Mouse (Mus musculus) spleen, adult 2 months (tissue): ENCODE data around the gene Ccdc194. TPM values are rescaled to one million over a fixed set of nuclear protein-coding genes. Genes with fewer than 3 reads are reported as not detected.

Experiments
- DNase-seq, 2 experiments: peaks; one replicate each; pipeline versions ENCODE4 v3.0.0 to v3.0.0-alpha.2; 2012 to 2021; ENCODE audit warnings: low spot score in 2 of 2, low read depth in 1 of 2
- H3K27ac ChIP-seq: fragments of 200-500 bp; 2 replicates; pipeline ENCODE4 v1.5.1; 2012; ENCODE audit warnings: low read length, inconsistent platforms; ENCODE audit not compliant: insufficient read depth
- H3K27me3 ChIP-seq: fragments of 200-500 bp; 2 replicates; pipeline ENCODE4 v1.6.1; 2012; ENCODE audit warnings: mild to moderate bottlenecking, moderate library complexity, low read length, inconsistent platforms; ENCODE audit not compliant: control insufficient read depth, insufficient read depth
- H3K36me3 ChIP-seq: fragments of 200-500 bp; 2 replicates; pipeline ENCODE4 v1.6.1; 2012; ENCODE audit warnings: mild to moderate bottlenecking, low read length, inconsistent platforms; ENCODE audit not compliant: control insufficient read depth, insufficient read depth
- H3K4me1 ChIP-seq: fragments of 200-500 bp; 2 replicates; pipeline ENCODE4 v1.6.1; 2011; ENCODE audit warnings: inconsistent platforms; ENCODE audit not compliant: control insufficient read depth, insufficient read depth, insufficient read length
- H3K4me3 ChIP-seq: fragments of 200-500 bp; 2 replicates; pipeline ENCODE4 v1.5.1; 2011; ENCODE audit warnings: mild to moderate bottlenecking, inconsistent platforms; ENCODE audit not compliant: insufficient read depth, insufficient read length; ENCODE audit errors: extremely low read depth
- CTCF ChIP-seq: fragments of 200-500 bp; IDR thresholded peaks from 2 replicates; pipeline ENCODE4 v1.5.1; 2011; ENCODE audit warnings: mild to moderate bottlenecking, inconsistent platforms; ENCODE audit not compliant: insufficient read depth, insufficient read length, insufficient replicate concordance; ENCODE audit errors: extremely low read depth
- POLR2A ChIP-seq: fragments of 200-500 bp; IDR thresholded peaks from 2 replicates; pipeline ENCODE4 v1.6.1; 2011; ENCODE audit warnings: low read depth, low read length, inconsistent platforms
- WGBS: fragments of 180-500 bp; shearing (Covaris S2); methylation state at CpG from one replicate; pipeline ENCODE4 v1.1.7; 2018; 5-methylcytosine and 5-hydroxymethylcytosine counted together
- polyA plus RNA-seq: library from polyadenylated mRNA; depleted of rRNA; stranded (reverse); fragments of >200 nt; gene quantifications from 2 replicates; pipeline ENCODE4 v1.2.3, GENCODE M21; 2012

The Ccdc194 gene
- polyA plus RNA-seq, 1 experiment: 0.08 TPM

- Histone ChIP-seq H3K4me3 (no peak overlapping the region), H3K36me3 (no peaks in the 10 kb centered on the region), H3K27me3 (no peaks in the 10 kb centered on the region), H3K27ac (peak overlapping the region; percentile 29; the same call in 1 of the 2 replicates), H3K4me1 (no peaks in the 10 kb centered on the region)
- DNase-seq: no peak
- TF ChIP-seq POLR2A: no peak
- TF ChIP-seq CTCF: no peak
- WGBS: 63% methylated on average over 16 of the region's 16 CpGs
Measured at GRCm38 (mm10) chr8:71498816-71499690, 26.5 kb downstream of the Ccdc194 start.

GRCm38 (mm10) chr8:71497881-71498501, 27.5 kb downstream of the Ccdc194 start:
- Histone ChIP-seq H3K27me3 (no peaks in the 10 kb centered on the region), H3K4me3 (no peak overlapping the region), H3K4me1 (no peaks in the 10 kb centered on the region), H3K36me3 (no peaks in the 10 kb centered on the region; the same call in 1 of the 2 replicates), H3K27ac (peak overlapping the region; percentile 29)
- 64% methylated on average over 15 of the region's 15 CpGs for WGBS
- TF ChIP-seq CTCF: no peak
- TF ChIP-seq POLR2A: no peak
- no peak for DNase-seq

GRCm38 (mm10) chr8:71497077-71497645, 28.4 kb downstream of the Ccdc194 start:
- no peak for TF ChIP-seq CTCF
- no peak for TF ChIP-seq POLR2A
- no peaks in the 10 kb centered on the region for H3K27me3 ChIP-seq
- H3K4me3 ChIP-seq: no peak overlapping the region
- H3K4me1 ChIP-seq: no peaks in the 10 kb centered on the region
- WGBS: 96% methylated on average over 1 of the region's 1 CpGs
- peaks cover 6% of the 10 kb centered on the region for H3K36me3 ChIP-seq
- no peak for DNase-seq
- no peak overlapping the region for H3K27ac ChIP-seq

- Histone ChIP-seq H3K4me3 (no peak overlapping the region), H3K27ac (peak overlapping the region; percentile 44; the same call in 1 of the 2 replicates), H3K4me1 (no peaks in the 10 kb centered on the region), H3K27me3 (no peaks in the 10 kb centered on the region), H3K36me3 (peaks cover 12% of the 10 kb centered on the region)
- TF ChIP-seq CTCF (no peak), POLR2A (no peak)
- 84% methylated on average over 11 of the region's 11 CpGs for WGBS
- DNase-seq: peak in 1 of 2 experiments; percentile 31
Measured at GRCm38 (mm10) chr8:71496481-71496880, 29.0 kb downstream of the Ccdc194 start.

- no peak for TF ChIP-seq POLR2A
- no peak for TF ChIP-seq CTCF
- Histone ChIP-seq H3K36me3 (peaks cover 13% of the 10 kb centered on the region), H3K27me3 (no peaks in the 10 kb centered on the region), H3K27ac (0 out of 2 replicates have a peak overlapping the region, but pooled peaks have one; percentile 30), H3K4me1 (no peaks in the 10 kb centered on the region), H3K4me3 (no peak overlapping the region)
- 85% methylated on average over 5 of the region's 5 CpGs for WGBS
- DNase-seq: no peak
Measured at GRCm38 (mm10) chr8:71495811-71496210, 29.7 kb downstream of the Ccdc194 start.

- 32% methylated on average over 16 of the region's 16 CpGs for WGBS
- DNase-seq: peak; percentile 56 to 73
- H3K36me3 ChIP-seq: peaks cover 14% of the 10 kb centered on the region
- peak; percentile 91 for TF ChIP-seq CTCF
- TF ChIP-seq POLR2A: no peak
- no peaks in the 10 kb centered on the region for H3K27me3 ChIP-seq
- H3K4me3 ChIP-seq: no peak overlapping the region
- no peak overlapping the region for H3K27ac ChIP-seq
- no peaks in the 10 kb centered on the region for H3K4me1 ChIP-seq
Measured at GRCm38 (mm10) chr8:71495039-71495438, 30.5 kb downstream of the Ccdc194 start.
